ENCODE assay signal across 9 mouse cellular contexts in genomic region chr11:121017703-121018102, GRCm38 (mm10). TPM values are rescaled to one million over a fixed set of nuclear protein-coding genes. Genes with fewer than 3 reads are reported as not detected.
DNase-seq lines count a peak whose midpoint lies in the region; ATAC-seq and TF ChIP-seq lines count a peak whose summit lies in the region.
"Had no signal": no experiment of that assay in that cellular context is flagged by ENCODE, and none has a peak within 500 bp of the region (broad histone marks: within the 10 kb centered on the region; RNA-seq: fewer than 3 reads in every experiment).

No protein-coding gene starts in this region.

- H3K9me3 ChIP-seq in forebrain, postnatal 0 days (ENCODE audit: low read length) = no peaks in the 10 kb centered on the region
- H3K9me3 ChIP-seq in hindbrain, embryonic 12.5 days (replicated peaks) = no peaks in the 10 kb centered on the region

- no peaks in the 10 kb centered on the region for H3K27me3 ChIP-seq in forebrain, postnatal 0 days (ENCODE audit: insufficient read depth, low read length)
- H3K27me3 ChIP-seq in hindbrain, embryonic 12.5 days = no peaks in the 10 kb centered on the region

- H3K4me2 ChIP-seq in forebrain, postnatal 0 days (ENCODE audit: low read depth) = no peak overlapping the region
- no peak overlapping the region for H3K4me2 ChIP-seq in hindbrain, embryonic 12.5 days (replicated peaks)

- H3K4me3 ChIP-seq in forebrain, postnatal 0 days (ENCODE audit: low read depth, low read length) = no peak overlapping the region
- no peak overlapping the region for H3K4me3 ChIP-seq in hindbrain, embryonic 12.5 days

- no peaks in the 10 kb centered on the region for H3K4me1 ChIP-seq in forebrain, postnatal 0 days (ENCODE audit: insufficient read depth)
- H3K4me1 ChIP-seq in hindbrain, embryonic 12.5 days = no peaks in the 10 kb centered on the region

- WGBS in forebrain, postnatal 0 days = 47% methylated on average over 3 of the region's 3 CpGs
- WGBS in hindbrain, embryonic 12.5 days = 37% methylated on average over 3 of the region's 3 CpGs

- H3K36me3 ChIP-seq in forebrain, postnatal 0 days (ENCODE audit: insufficient read depth) = no peaks in the 10 kb centered on the region
- H3K36me3 ChIP-seq in hindbrain, embryonic 12.5 days = no peaks in the 10 kb centered on the region

- peak; percentile 85 for DNase-seq in NIH3T3 (ENCODE audit: low read depth)
- peak; percentile 54 for DNase-seq in c-Kit-positive CD71-positive TER-119-positive erythroid progenitor cells, embryonic 14.5 days (ENCODE audit: low spot score)
- DNase-seq in forebrain, postnatal 0 days = peak; percentile 61
- peak; percentile 53 to 62 for DNase-seq in layer of hippocampus, postnatal 14 days (ENCODE audit: low spot score in 2 of 2)
- peak; percentile 71 for DNase-seq in lung, postnatal 14 days
- DNase-seq in retina, postnatal 1 day = peak; percentile 76
- peak; percentile 46 for DNase-seq in urinary bladder, postnatal 25 days (ENCODE audit: low spot score)

- peak; percentile 90 for TF ChIP-seq CTCF in forebrain, postnatal 0 days (IDR thresholded peaks at IDR 0.05; ENCODE audit: low read depth)

- ATAC-seq in forebrain, postnatal 0 days = peak; percentile 69
- peak; percentile 58; the same call in 1 of the 2 replicates for ATAC-seq in hindbrain, embryonic 12.5 days (ENCODE audit: low FRiP score)

- no peak overlapping the region for H3K27ac ChIP-seq in forebrain, postnatal 0 days (ENCODE audit: low read depth, low read length)
- H3K27ac ChIP-seq in hindbrain, embryonic 12.5 days = no peak overlapping the region
- H3K27ac ChIP-seq: macrophage had no signal

- H3K9ac ChIP-seq in forebrain, postnatal 0 days = no peak overlapping the region
- no peak overlapping the region for H3K9ac ChIP-seq in hindbrain, embryonic 12.5 days

RNA-seq across cellular contexts. Expression of gene Cd7, which starts 21.5 kb away (rescaled TPM):
- total RNA-seq in forebrain, postnatal 0 days (2014; rRNA removed) = not detected in 2 replicates
- polyA plus RNA-seq in forebrain, postnatal 0 days (2015; fragmentation: Nextera tagmentation; extraction: Ambion mirVana) = not detected in 2 replicates
- not detected in 2 replicates for polyA plus RNA-seq in hindbrain, embryonic 12.5 days (2016; fragmentation: Nextera tagmentation; extraction: Ambion mirVana)
- not detected for total RNA-seq in layer of hippocampus, postnatal 14 days (2021)

RNA-seq across cellular contexts. Expression of gene Csnk1d, which starts 26.6 kb away (rescaled TPM):
- total RNA-seq in forebrain, postnatal 0 days (2014; rRNA removed) = 77.9 and 107 TPM in 2 replicates
- 84.8 and 108 TPM in 2 replicates for polyA plus RNA-seq in forebrain, postnatal 0 days (2015; fragmentation: Nextera tagmentation; extraction: Ambion mirVana)
- polyA plus RNA-seq in hindbrain, embryonic 12.5 days (2016; fragmentation: Nextera tagmentation; extraction: Ambion mirVana) = 171 TPM in 2 replicates
- total RNA-seq in layer of hippocampus, postnatal 14 days (2021) = 100 to 1,000 TPM; 123 to 126 TPM

RNA-seq across cellular contexts. Expression of gene Sectm1b, which starts 45.7 kb away (rescaled TPM):
- not detected in 2 replicates for total RNA-seq in forebrain, postnatal 0 days (2014; rRNA removed)
- polyA plus RNA-seq in forebrain, postnatal 0 days (2015; fragmentation: Nextera tagmentation; extraction: Ambion mirVana) = not detected in 2 replicates
- polyA plus RNA-seq in hindbrain, embryonic 12.5 days (2016; fragmentation: Nextera tagmentation; extraction: Ambion mirVana) = not detected in 2 replicates
- total RNA-seq in layer of hippocampus, postnatal 14 days (2021) = not detected
- polyA plus RNA-seq: macrophage had no signal
